Mouse (Mus musculus) MEL (cell line): ENCODE results near the gene Rbms2. TPM values are rescaled to one million over a fixed set of nuclear protein-coding genes. Genes with fewer than 3 reads are reported as not detected.

Source experiments
- DNase-seq: peaks from one replicate; pipeline ENCODE4 v3.0.0; 2011; ENCODE audit warnings: low read depth, low spot score
- H3K27ac ChIP-seq: 2 replicates; pipeline ENCODE4 v1.5.1; 2012; ENCODE audit warnings: low read depth, mild to moderate bottlenecking, control low read depth, low read length, moderate library complexity; ENCODE audit not compliant: control insufficient read depth
- H3K27me3 ChIP-seq, 2 experiments: fragments of 150-350 bp in 1 of 2; sonication (generic) in 1 of 2; 2 replicates each; pipeline ENCODE4 v1.6.1; 2012; ENCODE audit warnings: low read length in 2 of 2, mild to moderate bottlenecking in 2 of 2, improper control_type of control experiment in 1 of 2, moderate library complexity in 1 of 2; ENCODE audit not compliant: insufficient read depth in 2 of 2, control insufficient read depth in 1 of 2
- H3K36me3 ChIP-seq, 2 experiments: 2 replicates each; pipeline ENCODE4 v1.6.1; 2012 to 2014; ENCODE audit warnings: low read length in 2 of 2, improper control_type of control experiment in 1 of 2, inconsistent platforms in 1 of 2, mild to moderate bottlenecking in 1 of 2; ENCODE audit not compliant: insufficient read depth in 2 of 2, control insufficient read depth in 1 of 2
- H3K4me1 ChIP-seq, 2 experiments: fragments of 150-350 bp in 1 of 2; sonication (generic) in 1 of 2; 2 replicates each; pipeline ENCODE4 v1.6.1; 2012; ENCODE audit warnings: low read length in 2 of 2, improper control_type of control experiment in 1 of 2, mild to moderate bottlenecking in 1 of 2; ENCODE audit not compliant: insufficient read depth in 2 of 2, control insufficient read depth in 1 of 2
- H3K4me3 ChIP-seq, 2 experiments: fragments of 150-350 bp in 1 of 2; sonication (generic) in 1 of 2; 2 replicates each; pipeline ENCODE4 v1.5.1; 2012; ENCODE audit warnings: low read depth in 2 of 2, low read length in 2 of 2, mild to moderate bottlenecking in 2 of 2, moderate library complexity in 2 of 2, control low read depth in 1 of 2, improper control_type of control experiment in 1 of 2; ENCODE audit not compliant: control insufficient read depth in 1 of 2, insufficient read depth in 1 of 2
- H3K79me2 ChIP-seq: 2 replicates; pipeline ENCODE4 v1.6.1; 2012; ENCODE audit warnings: mild to moderate bottlenecking, low read length, moderate library complexity; ENCODE audit not compliant: control insufficient read depth, poor library complexity, insufficient read depth
- H3K9ac ChIP-seq: 2 replicates; pipeline ENCODE4 v1.6.1; 2012; ENCODE audit warnings: low read depth, mild to moderate bottlenecking, control low read depth, low read length, moderate library complexity; ENCODE audit not compliant: control insufficient read depth, poor library complexity, severe bottlenecking
- H3K9me3 ChIP-seq: fragments of 150-350 bp; sonication (generic); replicated peaks from 2 replicates; pipeline ENCODE4 v1.6.1; 2012; ENCODE audit warnings: mild to moderate bottlenecking, low read length, improper control_type of control experiment, moderate library complexity; ENCODE audit not compliant: insufficient read depth
- CHD1 ChIP-seq: IDR thresholded peaks from 2 replicates; pipeline ENCODE4 v1.6.1; 2012; ENCODE audit warnings: low read depth, mild to moderate bottlenecking, inconsistent platforms, low read length, improper control_type of control experiment
- CTCF ChIP-seq, 3 experiments: IDR thresholded peaks in 2 of 3; conservative IDR thresholded peaks in 1 of 3; 2 replicates each; pipeline ENCODE4 v1.5.1; 2011 to 2012; ENCODE audit warnings: low read length in 3 of 3, low read depth in 2 of 3, mild to moderate bottlenecking in 2 of 3, improper control_type of control experiment in 1 of 3, inconsistent platforms in 1 of 3, mixed read lengths in 1 of 3, moderate library complexity in 1 of 3; ENCODE audit not compliant: control insufficient read depth in 1 of 3, insufficient read depth in 1 of 3, poor library complexity in 1 of 3, severe bottlenecking in 1 of 3
- E2F4 ChIP-seq: IDR thresholded peaks from 2 replicates; pipeline ENCODE4 v1.6.1; 2011; ENCODE audit warnings: low read depth, low read length, improper control_type of control experiment, borderline replicate concordance
- ELF1 ChIP-seq: IDR thresholded peaks from 2 replicates; pipeline ENCODE4 v1.6.1; 2014; ENCODE audit warnings: low read depth, mild to moderate bottlenecking, inconsistent platforms, low read length, improper control_type of control experiment, moderate library complexity
- EP300 ChIP-seq, 2 experiments: IDR thresholded peaks; 2 replicates each; pipeline ENCODE4 v1.6.1; 2011; ENCODE audit warnings: improper control_type of control experiment in 2 of 2, low read length in 2 of 2, low read depth in 1 of 2, mild to moderate bottlenecking in 1 of 2
- ETS1 ChIP-seq: IDR thresholded peaks from 2 replicates; pipeline ENCODE4 v1.6.1; 2012; ENCODE audit warnings: low read depth, mild to moderate bottlenecking, inconsistent platforms, low read length, improper control_type of control experiment, moderate library complexity
- GATA1 ChIP-seq: IDR thresholded peaks from 2 replicates; pipeline ENCODE4 v1.6.1; 2011; ENCODE audit warnings: low read depth, low read length, improper control_type of control experiment
- HCFC1 ChIP-seq: IDR thresholded peaks from 2 replicates; pipeline ENCODE4 v1.6.1; 2012; ENCODE audit warnings: low read depth, mild to moderate bottlenecking, inconsistent platforms, low read length, improper control_type of control experiment, moderate library complexity
- JUND ChIP-seq: IDR thresholded peaks from 2 replicates; pipeline ENCODE4 v1.6.1; 2011; ENCODE audit warnings: low read depth, mild to moderate bottlenecking, improper control_type of control experiment, low read length
- KAT2A ChIP-seq: conservative IDR thresholded peaks from 2 replicates; pipeline ENCODE4 v1.6.1; 2012; ENCODE audit warnings: low read depth, low read length, improper control_type of control experiment, inconsistent platforms
- MAX ChIP-seq: IDR thresholded peaks from 2 replicates; pipeline ENCODE4 v1.6.1; 2011; ENCODE audit warnings: low read length, improper control_type of control experiment
- MAZ ChIP-seq: IDR thresholded peaks from 2 replicates; pipeline ENCODE4 v1.6.1; 2012; ENCODE audit warnings: low read depth, mild to moderate bottlenecking, inconsistent platforms, low read length, improper control_type of control experiment
- MEF2A ChIP-seq: IDR thresholded peaks from 2 replicates; pipeline ENCODE4 v1.6.1; 2014; ENCODE audit warnings: low read depth, mild to moderate bottlenecking, inconsistent platforms, low read length, improper control_type of control experiment; ENCODE audit not compliant: poor library complexity, insufficient replicate concordance, severe bottlenecking; ENCODE audit errors: extremely low read depth
- MXI1 ChIP-seq: IDR thresholded peaks from 2 replicates; pipeline ENCODE4 v1.6.1; 2011; ENCODE audit warnings: mild to moderate bottlenecking, low read depth, low read length, improper control_type of control experiment
- MYC ChIP-seq: IDR thresholded peaks from 2 replicates; pipeline ENCODE4 v1.6.1; 2011; ENCODE audit warnings: low read depth, mild to moderate bottlenecking, low read length, improper control_type of control experiment, moderate library complexity
- NELFE ChIP-seq: IDR thresholded peaks from 2 replicates; pipeline ENCODE4 v1.6.1; 2011; ENCODE audit warnings: low read depth, low read length, improper control_type of control experiment
- NRF1 ChIP-seq: IDR thresholded peaks from 2 replicates; pipeline ENCODE4 v1.6.1; 2014; ENCODE audit warnings: low read depth, mild to moderate bottlenecking, inconsistent platforms, low read length, improper control_type of control experiment, moderate library complexity; ENCODE audit not compliant: poor library complexity, insufficient read depth, severe bottlenecking
- POLR2A ChIP-seq, 2 experiments: IDR thresholded peaks; 2 replicates each; pipeline ENCODE4 v1.6.1; 2011 to 2012; ENCODE audit warnings: low read length in 2 of 2, mild to moderate bottlenecking in 2 of 2, control low read depth in 1 of 2, improper control_type of control experiment in 1 of 2, low read depth in 1 of 2, moderate library complexity in 1 of 2; ENCODE audit not compliant: control insufficient read depth in 1 of 2, insufficient read depth in 1 of 2, poor library complexity in 1 of 2
- POLR2AphosphoS5 ChIP-seq: IDR thresholded peaks from 2 replicates; pipeline ENCODE4 v1.6.1; 2012; ENCODE audit warnings: low read depth, borderline replicate concordance, mild to moderate bottlenecking, inconsistent platforms, low read length, moderate library complexity, mixed read lengths
- RCOR1 ChIP-seq: IDR thresholded peaks from 2 replicates; pipeline ENCODE4 v1.6.1; 2012; ENCODE audit warnings: low read depth, mild to moderate bottlenecking, inconsistent platforms, low read length, improper control_type of control experiment
- SIN3A ChIP-seq: IDR thresholded peaks from 2 replicates; pipeline ENCODE4 v1.6.1; 2012; ENCODE audit warnings: low read length, improper control_type of control experiment, inconsistent platforms
- SMC3 ChIP-seq: IDR thresholded peaks from 2 replicates; pipeline ENCODE4 v1.6.1; 2011; ENCODE audit warnings: low read depth, low read length, improper control_type of control experiment
- TBP ChIP-seq: IDR thresholded peaks from 2 replicates; pipeline ENCODE4 v1.8.0; 2011; ENCODE audit warnings: low read depth, low read length, improper control_type of control experiment
- UBTF ChIP-seq: IDR thresholded peaks from 2 replicates; pipeline ENCODE4 v1.6.1; 2012; ENCODE audit warnings: low read depth, mild to moderate bottlenecking, inconsistent platforms, low read length, improper control_type of control experiment, moderate library complexity, borderline replicate concordance; ENCODE audit not compliant: insufficient read depth
- ZKSCAN1 ChIP-seq: IDR thresholded peaks from 2 replicates; pipeline ENCODE4 v1.6.1; 2012; ENCODE audit warnings: low read depth, mild to moderate bottlenecking, inconsistent platforms, low read length, improper control_type of control experiment, moderate library complexity
- ZNF384 ChIP-seq: IDR thresholded peaks from 2 replicates; pipeline ENCODE4 v1.6.1; 2012; ENCODE audit warnings: low read depth, mild to moderate bottlenecking, inconsistent platforms, low read length, improper control_type of control experiment
- polyA plus RNA-seq, 2 experiments: library from polyadenylated mRNA; stranded (reverse) in 1 of 2; unstranded in 1 of 2; fragments of >175 nt in 1 of 2; fragments of >200 nt in 1 of 2; gene quantifications; 2 replicates each; pipeline versions ENCODE4 v1.2.1 to v1.2.4; 2012; ENCODE audit warnings: low replicate concordance in 2 of 2, low read depth in 1 of 2; ENCODE audit not compliant: insufficient read length in 2 of 2, insufficient read depth in 1 of 2, missing spikeins in 1 of 2
- total RNA-seq: library from RNA; depleted of rRNA; stranded (reverse); fragments of 300-350 nt; gene quantifications from 2 replicates; pipeline ENCODE4 v1.2.3, GENCODE M21; 2012

The Rbms2 gene
- total and polyA plus RNA-seq, 3 experiments, result 5.1 to 23.5 TPM; not detected in 1

DNA sequence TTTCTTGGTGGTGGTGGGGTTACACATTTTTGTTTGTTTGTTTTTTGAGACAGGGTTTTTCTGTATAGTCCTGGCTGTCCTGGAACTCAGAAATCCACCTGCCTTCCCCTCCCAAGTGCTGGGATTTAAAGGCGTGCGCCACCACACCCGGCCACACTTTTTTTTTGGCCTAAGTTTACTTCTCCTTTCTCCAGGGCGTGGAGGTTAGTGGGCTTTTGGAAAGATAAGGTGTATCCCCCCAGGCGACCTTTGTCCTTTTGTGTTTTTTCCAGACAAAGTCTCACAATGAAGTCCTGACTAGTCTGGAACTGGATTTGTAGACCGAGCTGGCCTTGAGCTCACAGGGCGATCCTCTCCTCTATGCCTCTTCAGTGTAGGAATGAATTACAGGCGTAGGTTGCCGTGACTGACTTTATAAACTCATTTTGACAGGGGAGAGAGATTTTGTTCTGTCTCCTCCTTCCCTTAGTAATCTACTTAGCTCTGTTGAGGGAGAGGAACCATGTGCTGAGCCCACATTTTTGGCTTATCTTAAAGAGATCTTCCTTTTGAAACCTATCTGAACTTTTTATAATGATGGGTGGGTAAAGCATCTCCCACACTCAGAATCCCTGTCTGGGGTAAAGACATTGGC is 85.0 kb downstream of the Rbms2 start:
- Histone ChIP-seq H3K36me3 (peaks cover 1 to 22% of the 10 kb centered on the region in 2 experiments; a peak in 3 of 4 replicates), H3K27ac (peak overlapping the region; percentile 48), H3K9ac (peak overlapping the region; percentile 45), H3K4me3 (peak overlapping the region; percentile 52 to 71), H3K79me2 (peaks cover 23% of the 10 kb centered on the region), H3K4me1 (peaks cover 13 to 16% of the 10 kb centered on the region in 2 experiments), H3K27me3 (no peaks in the 10 kb centered on the region), H3K9me3 (no peaks in the 10 kb centered on the region)
- DNase-seq, result peak; percentile 68
- TF ChIP-seq NRF1, result no peak
- peak; percentile 60; the same call in 1 of the 2 replicates for TF ChIP-seq RCOR1
- TF ChIP-seq KAT2A, result no peak
- peak; percentile 70; the same call in 1 of the 2 replicates for TF ChIP-seq CHD1
- TF ChIP-seq MAZ, result peak; percentile 33; the same call in 1 of the 2 replicates
- TF ChIP-seq MAX, result peak; percentile 42; the same call in 1 of the 2 replicates
- TF ChIP-seq ZNF384, result peak; percentile 85
- peak; percentile 53 for TF ChIP-seq SIN3A
- TF ChIP-seq JUND, result no peak
- TF ChIP-seq MXI1, result peak; percentile 55; the same call in 1 of the 2 replicates
- TF ChIP-seq EP300 (IDR thresholded peaks at IDR 0.05; ENCODE audit: low read depth in 1 of 2, low read length in 2 of 2), result peak; percentile 49 to 52
- no peak for TF ChIP-seq UBTF
- 0 out of 2 replicates have a peak, but pooled peaks have one; percentile 19 for TF ChIP-seq GATA1
- TF ChIP-seq MYC, result 0 out of 2 replicates have a peak, but pooled peaks have one; percentile 66
- TF ChIP-seq TBP, result 0 out of 2 replicates have a peak, but pooled peaks have one; percentile 13
- peak; percentile 55; the same call in 1 of the 2 replicates for TF ChIP-seq ETS1

DNA sequence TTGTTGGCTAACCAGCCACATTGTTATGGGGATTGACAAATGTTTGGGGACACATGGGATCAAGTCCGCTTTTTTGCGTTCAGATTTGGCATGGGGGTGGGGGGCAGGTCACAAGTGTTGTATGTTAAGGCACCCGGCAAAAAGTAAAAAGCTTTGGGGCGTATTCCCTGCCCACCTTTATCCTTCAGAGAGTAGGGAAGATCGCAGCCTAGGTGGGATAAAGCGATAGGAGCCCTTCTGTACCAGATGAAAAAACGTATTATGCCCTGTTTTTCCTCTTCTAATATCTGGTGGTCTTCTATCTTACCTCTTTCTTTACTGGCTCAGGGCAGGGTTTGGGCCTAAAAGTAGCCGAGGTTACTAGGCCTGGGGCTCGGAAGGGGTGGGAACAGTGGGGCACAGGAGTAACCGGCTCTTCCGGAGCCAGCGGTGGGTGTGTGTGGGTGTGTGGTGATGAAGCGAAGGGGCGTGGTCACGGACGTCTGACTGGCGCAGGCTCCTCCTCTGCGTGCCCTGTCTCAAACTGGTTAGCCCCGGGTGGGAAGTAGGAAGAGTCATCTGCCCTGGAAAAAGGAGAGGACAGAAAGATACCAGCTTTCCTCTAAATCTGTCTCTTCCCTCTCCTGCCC is 85.6 kb downstream of the Rbms2 start:
- H3K9me3 ChIP-seq, result no peaks in the 10 kb centered on the region
- peaks cover 18 to 20% of the 10 kb centered on the region in 2 experiments for H3K4me1 ChIP-seq
- peak overlapping the region; percentile 76 for H3K27ac ChIP-seq
- H3K36me3 ChIP-seq, result peaks cover 5 to 28% of the 10 kb centered on the region in 2 experiments
- H3K27me3 ChIP-seq, result no peaks in the 10 kb centered on the region
- peak; percentile 96 for DNase-seq
- TF ChIP-seq MAX, result no peak
- peak; percentile 4; the same call in 1 of the 2 replicates for TF ChIP-seq TBP
- TF ChIP-seq MXI1, result peak; percentile 10; the same call in 1 of the 2 replicates
- no peak for TF ChIP-seq POLR2AphosphoS5
- no peak for TF ChIP-seq CTCF (IDR thresholded peaks at IDR 0.05 in 2 of 3, conservative IDR thresholded peaks at IDR 0.05 in 1 of 3; ENCODE audit: control insufficient read depth in 1 of 3, insufficient read depth in 1 of 3, low read depth in 2 of 3, low read length in 3 of 3, poor library complexity in 1 of 3, severe bottlenecking in 1 of 3)
- peak in 1 of 2 experiments; percentile 52; a peak in 1 of 4 replicates for TF ChIP-seq POLR2A (IDR thresholded peaks at IDR 0.05; ENCODE audit: control insufficient read depth in 1 of 2, insufficient read depth in 1 of 2, low read depth in 1 of 2, low read length in 2 of 2, poor library complexity in 1 of 2)
- no peak for TF ChIP-seq MEF2A
- TF ChIP-seq SIN3A, result no peak; the same call in 1 of the 2 replicates
- TF ChIP-seq NELFE, result peak; percentile 22; the same call in 1 of the 2 replicates
- TF ChIP-seq MAZ, result no peak
- TF ChIP-seq E2F4, result no peak
- TF ChIP-seq HCFC1, result peak; percentile 66
- TF ChIP-seq NRF1, result peak; percentile 57; the same call in 1 of the 2 replicates
- no peak for TF ChIP-seq JUND
- no peak for TF ChIP-seq SMC3
- no peak for TF ChIP-seq ZKSCAN1
- peak; percentile 53 for TF ChIP-seq ELF1
- no peak for TF ChIP-seq MYC
- H3K9ac ChIP-seq, result peak overlapping the region; percentile 79
- peak overlapping the region; percentile 71 to 75 for H3K4me3 ChIP-seq
- H3K79me2 ChIP-seq, result peaks cover 22% of the 10 kb centered on the region
